Mouse (Mus musculus) heart, postnatal 0 days (tissue): ENCODE data around the gene Il1rn.

Experiments
- CTCF ChIP-seq: IDR thresholded peaks from 2 replicates; pipeline ENCODE4 v1.5.1; 2016; ENCODE audit warnings: antibody characterized with exemption, control low read depth, low read depth
- EP300 ChIP-seq: IDR thresholded peaks from 2 replicates; pipeline ENCODE4 v1.6.1; 2016; ENCODE audit warnings: antibody characterized with exemption, low read depth

GRCm38 (mm10) chr2:24357642-24358041 lies 21.0 kb downstream of the Il1rn start:
- TF ChIP-seq EP300 (no peak), CTCF (peak; percentile 41)
